Mouse (Mus musculus) intestine, embryonic 16.5 days (tissue): ENCODE data around the gene Zfp213. TPM values are rescaled to one million over a fixed set of nuclear protein-coding genes. Genes with fewer than 3 reads are reported as not detected.

Source experiments
- ATAC-seq: fragments of 200-750 bp; cut with Nextera tagmentation; 2 replicates; pipeline ENCODE4 v1.8.0; 2017; ENCODE audit warnings: moderate TSS enrichment, moderate library complexity
- H3K27ac ChIP-seq: fragments of 300-500 bp; sonication (generic); 2 replicates; pipeline ENCODE4 v1.5.1; 2014; ENCODE audit warnings: mild to moderate bottlenecking, low read length
- H3K27me3 ChIP-seq: fragments of 300-500 bp; sonication (generic); replicated peaks from 2 replicates; pipeline ENCODE4 v1.6.1; 2014; ENCODE audit warnings: low read length, control low read depth, mixed read lengths; ENCODE audit not compliant: control insufficient read depth, insufficient read depth
- H3K36me3 ChIP-seq: fragments of 300-500 bp; sonication (generic); 2 replicates; pipeline ENCODE4 v1.6.1; 2014; ENCODE audit warnings: low read length, control low read depth; ENCODE audit not compliant: control insufficient read depth, insufficient read depth
- H3K4me1 ChIP-seq: fragments of 300-500 bp; sonication (generic); 2 replicates; pipeline ENCODE4 v1.6.1; 2014; ENCODE audit warnings: low read length, control low read depth, mixed read lengths; ENCODE audit not compliant: control insufficient read depth, insufficient read depth
- H3K4me2 ChIP-seq: fragments of 300-500 bp; sonication (generic); 2 replicates; pipeline ENCODE4 v1.6.1; 2014; ENCODE audit warnings: low read depth, low read length, control low read depth
- H3K4me3 ChIP-seq: fragments of 300-500 bp; sonication (generic); 2 replicates; pipeline ENCODE4 v1.5.1; 2014; ENCODE audit warnings: mild to moderate bottlenecking, low read length
- H3K9ac ChIP-seq: fragments of 300-500 bp; sonication (generic); 2 replicates; pipeline ENCODE4 v1.6.1; 2014; ENCODE audit warnings: low read depth, low read length
- H3K9me3 ChIP-seq: fragments of 300-500 bp; sonication (generic); 2 replicates; pipeline ENCODE4 v1.6.1; 2016; ENCODE audit warnings: low read length, control low read depth; ENCODE audit not compliant: control insufficient read depth
- WGBS: fragments of 180-500 bp; shearing (Covaris S2); extraction: QIAGEN DNeasy Blood & Tissue Kit; methylation state at CpG from one replicate; pipeline ENCODE4 v1.1.7; 2014; 5-methylcytosine and 5-hydroxymethylcytosine counted together
- polyA plus RNA-seq: library from polyadenylated mRNA; unstranded; fragments of >200 nt; fragmentation: Nextera tagmentation; extraction: Ambion mirVana; gene quantifications from 2 replicates; pipeline ENCODE4 v1.2.1, GENCODE M21; 2015

Zfp213 gene
- polyA plus RNA-seq, 1 experiment from 2014 or later: 16.0 TPM

DNA sequence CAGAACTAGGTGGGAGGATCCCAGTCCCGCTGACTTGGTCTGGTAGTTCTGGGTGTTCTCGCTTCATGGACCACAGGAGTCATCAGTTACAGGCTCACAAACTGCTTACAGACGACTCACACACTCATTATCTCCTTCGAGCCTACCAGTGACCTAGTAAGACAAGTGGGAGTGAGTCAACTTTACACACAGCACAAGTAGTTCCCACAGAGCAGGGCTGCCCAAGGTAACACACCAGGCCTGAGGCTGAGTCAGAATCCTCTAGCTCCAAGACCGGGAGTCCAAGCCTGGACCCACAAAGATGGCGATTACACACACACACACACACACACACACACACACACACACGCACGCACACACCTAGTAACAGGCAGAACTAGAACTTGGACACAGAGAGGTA, 20.7 kb upstream of the Zfp213 start:
- no peak for ATAC-seq
- peak overlapping the region; percentile 82 for H3K4me3 ChIP-seq
- H3K4me2 ChIP-seq: peak overlapping the region; percentile 90
- H3K27ac ChIP-seq: no peak overlapping the region
- peaks cover 8% of the 10 kb centered on the region; the same call in 1 of the 2 replicates for H3K36me3 ChIP-seq
- no peaks in the 10 kb centered on the region for H3K27me3 ChIP-seq
- peaks cover 10% of the 10 kb centered on the region for H3K4me1 ChIP-seq
- H3K9me3 ChIP-seq: no peaks in the 10 kb centered on the region
- H3K9ac ChIP-seq: peak overlapping the region; percentile 82
- WGBS: 86% methylated on average over 8 of the region's 8 CpGs

- ATAC-seq: no peak
- no peaks in the 10 kb centered on the region for H3K4me1 ChIP-seq
- 97% methylated on average over 38 of the region's 38 CpGs for WGBS
- no peak overlapping the region for H3K9ac ChIP-seq
- H3K4me2 ChIP-seq: no peak overlapping the region
- H3K4me3 ChIP-seq: no peak overlapping the region
- H3K9me3 ChIP-seq: peaks cover 14% of the 10 kb centered on the region
- no peak overlapping the region for H3K27ac ChIP-seq
- H3K27me3 ChIP-seq: no peaks in the 10 kb centered on the region
- peaks cover 36% of the 10 kb centered on the region for H3K36me3 ChIP-seq
Measured at GRCm38 (mm10) chr17:23575951-23576552, 12.0 kb upstream of the Zfp213 start.

- H3K9me3 ChIP-seq: peaks cover 14% of the 10 kb centered on the region
- ATAC-seq: no peak
- H3K4me1 ChIP-seq: no peaks in the 10 kb centered on the region
- no peak overlapping the region for H3K9ac ChIP-seq
- H3K27me3 ChIP-seq: no peaks in the 10 kb centered on the region
- peaks cover 28% of the 10 kb centered on the region for H3K36me3 ChIP-seq
- H3K4me3 ChIP-seq: no peak overlapping the region
- 91% methylated on average over 8 of the region's 8 CpGs for WGBS
- H3K4me2 ChIP-seq: no peak overlapping the region
- H3K27ac ChIP-seq: no peak overlapping the region; the same call in 1 of the 2 replicates
Measured at GRCm38 (mm10) chr17:23574130-23574529, 10.1 kb upstream of the Zfp213 start.

- no peaks in the 10 kb centered on the region for H3K4me1 ChIP-seq
Measured at GRCm38 (mm10) chr17:23572059-23572458, 8.0 kb upstream of the Zfp213 start.

DNA sequence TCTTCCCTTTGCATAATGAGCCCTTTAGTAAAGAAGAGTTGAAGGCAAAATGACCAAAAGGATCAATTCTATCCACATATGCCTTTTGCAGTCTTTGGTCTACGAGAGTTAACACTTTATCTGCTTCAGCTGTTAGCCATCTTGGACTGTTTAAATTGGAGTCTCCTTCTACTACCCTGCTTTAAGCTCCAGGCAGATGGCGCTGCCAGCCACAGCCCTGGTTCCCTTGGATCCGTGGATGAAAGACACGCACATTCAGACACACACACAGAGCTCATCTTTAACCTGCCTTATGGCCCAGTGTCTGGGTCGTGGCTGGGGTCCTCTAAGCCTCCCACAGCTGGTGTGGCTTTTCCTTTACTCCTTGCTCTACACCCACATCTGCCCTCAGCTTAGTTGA, 7.0 kb upstream of the Zfp213 start:
- Histone ChIP-seq H3K36me3 (peaks cover 14% of the 10 kb centered on the region), H3K27me3 (no peaks in the 10 kb centered on the region), H3K4me2 (no peak overlapping the region), H3K27ac (no peak overlapping the region), H3K4me1 (no peaks in the 10 kb centered on the region), H3K4me3 (no peak overlapping the region), H3K9ac (no peak overlapping the region), H3K9me3 (peaks cover 6% of the 10 kb centered on the region; the same call in 1 of the 2 replicates)
- 22% methylated on average over 5 of the region's 5 CpGs for WGBS
- ATAC-seq: no peak

More at GRCm38 (mm10) chr17:23572059-23572458, 8.0 kb upstream of the Zfp213 start:
- peaks cover 14% of the 10 kb centered on the region for H3K9me3 ChIP-seq
- 84% methylated on average over 6 of the region's 6 CpGs for WGBS
- H3K36me3 ChIP-seq: peaks cover 24% of the 10 kb centered on the region
- H3K27ac ChIP-seq: no peak overlapping the region
- H3K4me3 ChIP-seq: no peak overlapping the region
- H3K9ac ChIP-seq: no peak overlapping the region
- H3K27me3 ChIP-seq: no peaks in the 10 kb centered on the region
- H3K4me2 ChIP-seq: no peak overlapping the region
- ATAC-seq: no peak

DNA sequence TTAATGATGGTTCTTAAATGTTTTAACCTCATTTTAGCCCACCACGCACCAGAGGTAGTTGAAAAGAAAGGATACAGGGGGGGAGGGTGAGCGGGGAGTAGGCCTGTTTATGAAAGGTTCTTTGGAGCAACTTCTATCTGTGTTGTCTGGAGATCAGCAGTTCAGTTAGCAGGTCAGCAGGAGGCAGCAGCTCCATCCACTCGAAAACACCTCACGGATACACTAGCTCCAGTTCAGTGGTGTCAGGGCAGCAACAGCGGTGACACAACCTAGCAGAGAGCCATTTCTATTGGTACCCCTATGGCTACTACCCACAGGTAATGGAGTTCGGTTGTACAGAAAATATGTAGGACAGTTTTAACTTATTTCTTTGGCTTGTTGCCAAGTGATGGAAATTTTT, 6.0 kb upstream of the Zfp213 start:
- no peak for ATAC-seq
- Histone ChIP-seq H3K4me2 (no peak overlapping the region), H3K27me3 (no peaks in the 10 kb centered on the region), H3K27ac (no peak overlapping the region), H3K4me3 (no peak overlapping the region), H3K4me1 (peaks cover 3% of the 10 kb centered on the region), H3K36me3 (0 out of 2 replicates have a peak, but pooled peaks cover 7% of the 10 kb centered on the region), H3K9me3 (no peaks in the 10 kb centered on the region), H3K9ac (no peak overlapping the region)
- WGBS: 31% methylated on average over 6 of the region's 6 CpGs

DNA sequence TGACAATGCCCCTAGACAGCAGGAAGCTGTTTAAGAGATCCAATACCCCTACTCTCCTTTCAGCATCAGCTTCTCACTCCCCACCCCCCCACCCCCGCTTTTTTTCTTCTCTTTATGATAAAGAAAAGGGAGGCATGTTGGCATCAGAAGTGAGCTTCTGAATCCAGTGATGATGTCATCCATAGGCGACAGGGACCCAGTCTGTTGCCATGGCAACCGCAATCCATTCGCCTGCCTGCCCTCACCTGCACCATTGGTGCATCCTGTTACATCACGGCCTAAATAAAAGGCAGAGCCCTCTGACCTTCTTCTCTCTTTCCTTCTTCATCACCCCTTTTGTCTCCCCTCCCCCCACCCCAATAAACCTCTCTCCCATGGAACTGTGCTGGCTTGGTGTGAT, 4.3 kb upstream of the Zfp213 start:
- Histone ChIP-seq H3K27ac (no peak overlapping the region), H3K27me3 (no peaks in the 10 kb centered on the region), H3K4me2 (no peak overlapping the region), H3K9me3 (no peaks in the 10 kb centered on the region), H3K36me3 (no peaks in the 10 kb centered on the region), H3K9ac (no peak overlapping the region), H3K4me3 (no peak overlapping the region), H3K4me1 (peaks cover 7% of the 10 kb centered on the region)
- 44% methylated on average over 5 of the region's 5 CpGs for WGBS
- no peak for ATAC-seq

- 49% methylated on average over 5 of the region's 5 CpGs for WGBS
Measured at GRCm38 (mm10) chr17:23566787-23567186, 2.7 kb upstream of the Zfp213 start.

DNA sequence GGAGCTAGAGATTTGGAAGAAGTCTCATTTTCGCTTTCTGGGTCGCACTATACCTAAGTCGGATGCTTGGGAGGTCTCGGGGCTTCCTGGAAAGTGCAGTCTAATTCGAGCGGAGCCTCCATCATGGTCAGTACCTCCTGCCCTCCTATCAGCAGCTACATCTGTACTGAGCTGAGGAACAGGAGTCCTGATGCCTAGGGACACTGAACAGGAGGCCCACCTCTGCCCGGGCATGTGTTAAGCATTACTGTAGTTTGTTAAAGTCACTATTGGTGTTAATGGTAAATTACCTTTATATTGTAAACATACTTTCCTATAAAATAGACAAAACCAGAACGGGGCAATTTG, 304 bp upstream of the Zfp213 start:
- Histone ChIP-seq H3K4me1 (peaks cover 12% of the 10 kb centered on the region), H3K36me3 (peaks cover 4% of the 10 kb centered on the region; the same call in 1 of the 2 replicates), H3K9me3 (no peaks in the 10 kb centered on the region), H3K4me3 (peak overlapping the region; percentile 90), H3K27me3 (no peaks in the 10 kb centered on the region), H3K27ac (peak overlapping the region; percentile 98), H3K4me2 (peak overlapping the region; percentile 74), H3K9ac (peak overlapping the region; percentile 98)
- 0% methylated on average over 8 of the region's 8 CpGs for WGBS
- ATAC-seq: peak; percentile 86

More at GRCm38 (mm10) chr17:23566787-23567186, 2.7 kb upstream of the Zfp213 start:
- H3K4me2 ChIP-seq: no peak overlapping the region
- no peaks in the 10 kb centered on the region for H3K27me3 ChIP-seq
- no peak overlapping the region for H3K4me3 ChIP-seq
- no peak for ATAC-seq
- H3K4me1 ChIP-seq: peaks cover 12% of the 10 kb centered on the region
- H3K9ac ChIP-seq: no peak overlapping the region
- H3K36me3 ChIP-seq: no peaks in the 10 kb centered on the region
- H3K9me3 ChIP-seq: no peaks in the 10 kb centered on the region
- no peak overlapping the region for H3K27ac ChIP-seq

- 59% methylated on average over 11 of the region's 11 CpGs for WGBS
- Histone ChIP-seq H3K4me2 (no peak overlapping the region), H3K4me3 (no peak overlapping the region), H3K4me1 (peaks cover 11% of the 10 kb centered on the region), H3K27ac (no peak overlapping the region), H3K36me3 (peaks cover 23% of the 10 kb centered on the region), H3K9ac (no peak overlapping the region), H3K9me3 (no peaks in the 10 kb centered on the region), H3K27me3 (no peaks in the 10 kb centered on the region)
- no peak for ATAC-seq
Measured at GRCm38 (mm10) chr17:23559767-23560166, 4.3 kb downstream of the Zfp213 start.
